Mouse (Mus musculus) heart, embryonic 12.5 days (tissue): ENCODE measurements around the gene Mier1. TPM values are rescaled to one million over a fixed set of nuclear protein-coding genes. Genes with fewer than 3 reads are reported as not detected.
"Not testable (repeated sequence)": the region's sequence is repeated elsewhere in the genome, so short reads cannot be mapped to it uniquely, and the experiment has no call there.

Source experiments
- ATAC-seq: fragments of 200-750 bp; cut with Nextera tagmentation; 2 replicates; pipeline ENCODE4 v1.8.0; 2017; ENCODE audit warnings: moderate TSS enrichment, moderate library complexity; ENCODE audit not compliant: insufficient number of reproducible peaks, low FRiP score
- H3K27ac ChIP-seq: fragments of 300-500 bp; sonication (generic); 2 replicates; pipeline ENCODE4 v1.5.1; 2016; ENCODE audit warnings: mild to moderate bottlenecking, moderate library complexity; ENCODE audit not compliant: poor library complexity, severe bottlenecking
- H3K27me3 ChIP-seq: fragments of 300-500 bp; sonication (generic); replicated peaks from 2 replicates; pipeline ENCODE4 v1.6.1; 2016; ENCODE audit warnings: mild to moderate bottlenecking, moderate library complexity
- H3K36me3 ChIP-seq: fragments of 300-500 bp; sonication (generic); 2 replicates; pipeline ENCODE4 v1.6.1; 2016; ENCODE audit warnings: mild to moderate bottlenecking, moderate library complexity
- H3K4me1 ChIP-seq: fragments of 300-500 bp; sonication (generic); replicated peaks from 2 replicates; pipeline ENCODE4 v1.6.1; 2016; ENCODE audit warnings: mild to moderate bottlenecking
- H3K4me2 ChIP-seq: fragments of 300-500 bp; sonication (generic); 2 replicates; pipeline ENCODE4 v1.6.1; 2016; ENCODE audit warnings: mild to moderate bottlenecking, moderate library complexity
- H3K4me3 ChIP-seq: fragments of 300-500 bp; sonication (generic); 2 replicates; pipeline ENCODE4 v1.5.1; 2016; ENCODE audit warnings: mild to moderate bottlenecking
- H3K9ac ChIP-seq: fragments of 300-500 bp; sonication (generic); 2 replicates; pipeline ENCODE4 v1.6.1; 2016; ENCODE audit warnings: mild to moderate bottlenecking, moderate library complexity
- H3K9me3 ChIP-seq: fragments of 300-500 bp; sonication (generic); replicated peaks from 2 replicates; pipeline ENCODE4 v1.6.1; 2016; ENCODE audit warnings: mild to moderate bottlenecking, moderate library complexity
- WGBS: fragments of 180-500 bp; shearing (Covaris S2); methylation state at CpG from one replicate; pipeline ENCODE4 v1.1.7; 2016; 5-methylcytosine and 5-hydroxymethylcytosine counted together
- polyA plus RNA-seq: library from polyadenylated mRNA; unstranded; fragments of >200 nt; fragmentation: Nextera tagmentation; extraction: Ambion mirVana; gene quantifications from 2 replicates; pipeline ENCODE4 v1.2.1, GENCODE M21; 2016

The Mier1 gene
- polyA plus RNA-seq, 1 experiment from 2014 or later: 33.8 TPM

DNA sequence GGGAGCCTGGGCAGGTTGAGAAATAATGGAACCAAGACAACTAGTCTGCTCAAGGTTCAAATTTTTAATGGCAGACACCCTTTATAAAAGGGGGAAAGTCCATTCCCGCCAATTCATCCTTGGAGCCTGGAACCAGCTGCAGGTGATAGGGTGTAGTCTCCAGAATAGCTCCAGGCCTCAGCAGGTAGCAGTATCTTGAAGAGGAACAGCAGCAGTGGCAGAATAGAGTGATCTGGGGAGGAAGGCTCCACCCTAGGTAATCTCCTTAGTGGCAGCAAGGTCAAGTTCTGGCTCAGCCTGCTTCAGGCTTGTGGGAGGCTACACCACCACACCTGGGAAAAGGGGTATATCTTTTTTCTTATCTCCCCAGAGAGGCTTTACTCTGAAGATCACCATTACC lies 52.0 kb downstream of the Mier1 start:
- H3K4me2 ChIP-seq, H3K4me3 ChIP-seq, H3K27me3 ChIP-seq, H3K9ac ChIP-seq, H3K9me3 ChIP-seq, H3K27ac ChIP-seq, ATAC-seq, H3K4me1 ChIP-seq: not testable (repeated sequence)
- H3K36me3 ChIP-seq: peaks cover 42% of the 10 kb centered on the region
- 100% methylated on average over 1 of the region's 1 CpGs for WGBS

DNA sequence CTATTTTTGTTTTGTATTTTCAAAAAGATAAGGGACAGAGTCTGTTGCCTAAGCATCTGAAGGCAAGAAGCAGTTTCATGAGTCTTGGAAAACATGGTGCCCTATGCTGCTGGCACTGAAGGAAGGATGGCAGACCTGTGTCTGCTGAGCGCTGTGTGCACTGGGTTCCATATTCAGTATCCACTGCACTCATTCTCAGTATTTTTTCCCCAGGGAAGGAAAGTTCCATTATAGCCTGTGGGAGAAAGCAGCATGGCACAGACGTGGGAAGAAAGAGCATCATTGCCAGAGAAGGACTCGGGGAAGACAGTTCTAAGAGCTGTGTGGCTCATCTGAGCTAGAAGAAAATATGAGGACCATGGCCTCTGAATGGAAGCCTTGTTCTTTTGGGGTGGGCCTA lies 57.1 kb downstream of the Mier1 start:
- H3K4me2 ChIP-seq: no peak overlapping the region
- no peaks in the 10 kb centered on the region for H3K27me3 ChIP-seq
- H3K4me3 ChIP-seq: no peak overlapping the region
- no peak overlapping the region for H3K9ac ChIP-seq
- H3K9me3 ChIP-seq: no peaks in the 10 kb centered on the region
- ATAC-seq: no peak
- H3K4me1 ChIP-seq: no peaks in the 10 kb centered on the region
- 95% methylated on average over 3 of the region's 3 CpGs for WGBS
- peaks cover 25% of the 10 kb centered on the region for H3K36me3 ChIP-seq
- no peak overlapping the region for H3K27ac ChIP-seq

DNA sequence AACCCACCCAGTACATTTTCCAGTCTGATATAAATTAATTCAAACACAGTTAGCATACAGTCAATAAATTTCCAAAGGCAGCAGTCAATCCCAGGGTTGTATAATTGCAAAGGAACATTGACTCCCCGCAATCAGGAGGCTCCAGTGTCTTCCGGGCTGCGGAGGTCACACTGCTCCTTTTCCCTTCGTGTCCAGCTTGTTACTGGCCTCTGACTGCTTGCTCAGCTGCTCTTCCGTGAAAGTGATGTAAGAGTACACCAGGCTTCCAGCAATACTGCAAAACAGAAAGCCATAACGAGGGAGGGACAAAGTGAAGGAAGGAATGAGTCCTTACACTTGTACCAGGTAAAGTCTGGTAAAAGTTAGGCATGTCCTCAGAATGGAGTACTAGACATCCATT lies 59.3 kb downstream of the Mier1 start:
- Histone ChIP-seq H3K4me3 (no peak overlapping the region), H3K36me3 (peaks cover 22% of the 10 kb centered on the region), H3K9me3 (no peaks in the 10 kb centered on the region), H3K4me1 (peaks cover 8% of the 10 kb centered on the region), H3K27me3 (no peaks in the 10 kb centered on the region), H3K4me2 (no peak overlapping the region), H3K27ac (no peak overlapping the region), H3K9ac (no peak overlapping the region)
- no peak for ATAC-seq
- WGBS: 86% methylated on average over 6 of the region's 6 CpGs

DNA sequence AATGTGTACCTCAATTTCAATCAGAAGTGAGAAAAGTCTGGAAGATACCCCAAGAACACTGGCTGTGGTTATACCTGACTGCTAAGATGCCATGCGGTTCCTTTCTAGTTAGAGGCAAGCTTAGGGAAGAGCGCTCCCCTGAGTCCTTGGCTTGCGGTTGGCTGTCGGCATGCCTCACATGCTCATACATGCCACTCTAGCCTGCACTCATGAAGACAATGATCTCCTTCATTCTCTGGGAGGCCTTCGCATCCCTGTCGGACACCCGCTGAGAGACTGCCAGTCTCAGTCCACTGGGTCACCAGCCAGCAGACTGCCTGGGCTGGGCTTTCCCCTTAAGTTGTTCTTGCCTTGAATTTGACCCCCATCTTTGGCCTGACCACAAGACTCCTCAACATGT lies 59.8 kb downstream of the Mier1 start:
- H3K27ac ChIP-seq: no peak overlapping the region
- WGBS: 94% methylated on average over 7 of the region's 7 CpGs
- H3K36me3 ChIP-seq: peaks cover 22% of the 10 kb centered on the region
- H3K4me3 ChIP-seq: no peak overlapping the region
- no peaks in the 10 kb centered on the region for H3K27me3 ChIP-seq
- ATAC-seq: no peak
- H3K9me3 ChIP-seq: no peaks in the 10 kb centered on the region
- peaks cover 13% of the 10 kb centered on the region for H3K4me1 ChIP-seq
- H3K4me2 ChIP-seq: no peak overlapping the region
- H3K9ac ChIP-seq: no peak overlapping the region

DNA sequence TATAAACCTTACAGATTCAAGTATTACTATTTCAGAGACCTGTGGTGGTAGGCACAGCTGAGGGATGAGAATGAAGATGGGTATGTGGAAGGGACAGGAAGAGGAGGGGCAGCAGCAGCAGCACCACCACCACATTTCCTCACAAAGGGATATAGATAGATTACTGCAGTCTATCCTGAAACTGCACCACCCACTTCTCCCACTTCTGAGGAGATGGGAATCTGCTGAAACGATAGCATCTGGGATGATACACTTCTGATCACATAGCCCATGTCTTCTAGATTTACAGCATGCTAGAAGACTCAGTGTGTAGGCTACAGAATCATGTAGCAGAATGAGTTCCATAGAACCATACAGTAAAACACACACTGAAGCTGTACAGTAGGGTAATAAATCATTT lies 63.5 kb downstream of the Mier1 start:
- Histone ChIP-seq H3K36me3 (peaks cover 8% of the 10 kb centered on the region; the same call in 1 of the 2 replicates), H3K27me3 (no peaks in the 10 kb centered on the region), H3K9me3 (no peaks in the 10 kb centered on the region), H3K9ac (no peak overlapping the region), H3K4me3 (no peak overlapping the region), H3K4me1 (peaks cover 35% of the 10 kb centered on the region), H3K4me2 (no peak overlapping the region), H3K27ac (no peak overlapping the region)
- WGBS: 84% methylated on average over 1 of the region's 1 CpGs
- no peak for ATAC-seq

DNA sequence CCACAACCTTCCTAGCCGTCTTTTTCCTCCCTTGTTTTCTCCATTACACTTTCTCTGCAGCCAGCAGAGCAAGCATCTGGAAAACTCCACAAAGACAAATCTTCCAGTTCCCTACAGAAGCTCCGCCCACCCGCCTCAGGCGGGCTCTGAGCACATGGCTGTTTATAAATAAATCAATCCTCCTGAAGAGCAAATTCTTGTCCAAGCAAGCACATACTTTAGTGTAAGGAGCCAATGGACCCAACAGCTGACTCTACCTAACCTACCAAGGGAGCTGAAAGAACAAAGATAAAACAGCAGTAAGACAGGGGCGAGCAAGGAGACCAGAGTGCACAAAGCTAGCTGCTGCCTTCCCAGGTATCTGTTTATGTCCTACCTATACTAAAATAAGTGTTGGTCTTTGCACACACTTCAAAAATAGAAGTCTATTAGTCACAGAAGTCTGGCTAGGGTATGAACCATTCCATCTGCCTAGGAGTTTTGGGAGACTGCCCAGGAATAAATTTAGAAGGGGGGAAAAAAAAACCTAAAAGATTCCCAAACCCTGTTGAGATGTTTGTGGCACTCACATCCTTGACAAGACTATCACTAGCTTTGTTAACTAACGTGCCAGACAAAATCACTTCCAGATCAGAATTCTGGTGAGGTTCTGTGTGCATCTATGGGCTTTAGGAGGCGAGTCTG lies 64.6 kb downstream of the Mier1 start:
- Histone ChIP-seq H3K4me2 (no peak overlapping the region), H3K9ac (no peak overlapping the region), H3K4me1 (peaks cover 42% of the 10 kb centered on the region), H3K9me3 (no peaks in the 10 kb centered on the region), H3K27me3 (no peaks in the 10 kb centered on the region), H3K4me3 (no peak overlapping the region), H3K27ac (peak overlapping the region; percentile 19; the same call in 1 of the 2 replicates), H3K36me3 (peaks cover 14% of the 10 kb centered on the region)
- ATAC-seq: no peak
- WGBS: 69% methylated on average over 7 of the region's 7 CpGs

DNA sequence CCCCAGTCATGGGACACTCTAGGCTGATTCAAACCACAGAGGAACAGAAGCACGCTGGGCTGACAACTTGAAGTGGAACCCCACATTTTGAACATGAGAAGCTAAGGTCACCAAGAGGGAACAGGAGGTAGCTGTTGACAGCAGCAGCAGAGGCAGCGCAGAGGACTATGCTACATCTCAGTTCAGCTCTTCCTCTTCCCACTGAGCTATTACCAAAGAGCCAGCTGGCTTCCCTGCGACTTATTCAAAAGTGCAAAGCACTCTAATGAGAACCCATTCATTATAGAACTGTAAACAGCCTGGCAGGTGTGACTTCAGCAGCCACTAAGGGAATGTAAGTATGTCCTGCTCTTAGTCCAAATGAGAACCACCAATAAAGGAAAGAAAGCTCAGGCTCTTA lies 65.4 kb downstream of the Mier1 start:
- WGBS: 45% methylated on average over 3 of the region's 3 CpGs
- Histone ChIP-seq H3K27ac (peak overlapping the region; percentile 19; the same call in 1 of the 2 replicates), H3K4me3 (no peak overlapping the region), H3K9ac (no peak overlapping the region), H3K4me1 (peaks cover 42% of the 10 kb centered on the region), H3K36me3 (peaks cover 17% of the 10 kb centered on the region), H3K27me3 (no peaks in the 10 kb centered on the region), H3K9me3 (no peaks in the 10 kb centered on the region), H3K4me2 (no peak overlapping the region)
- no peak for ATAC-seq

DNA sequence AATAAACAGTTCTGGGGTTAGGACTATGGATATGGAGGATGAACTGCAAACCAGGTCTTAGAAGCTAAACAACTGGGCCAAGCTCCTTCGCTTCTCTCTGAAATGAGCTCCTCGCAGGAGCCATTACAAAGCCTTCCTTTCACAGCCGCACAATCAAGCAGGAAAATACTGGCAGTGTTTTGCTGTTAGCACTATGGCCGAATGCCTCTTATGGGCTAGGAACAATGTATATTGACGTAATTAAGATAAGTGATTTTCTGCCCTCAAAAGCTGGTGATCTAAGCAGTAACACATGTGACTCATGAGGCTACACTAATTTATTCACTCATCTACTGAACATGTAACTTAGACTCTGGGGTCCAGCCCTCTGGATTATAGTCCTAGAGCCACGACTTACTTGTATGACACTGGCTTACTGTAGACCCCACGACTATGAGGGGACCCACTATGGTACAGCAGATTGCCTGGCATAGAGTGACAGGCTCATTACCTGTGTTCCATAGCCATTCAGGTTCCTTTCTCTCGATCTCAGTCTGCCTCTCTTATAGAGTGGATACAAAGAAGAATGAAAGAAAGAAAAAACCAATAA lies 66.2 kb downstream of the Mier1 start:
- H3K4me1 ChIP-seq: peaks cover 42% of the 10 kb centered on the region
- no peak overlapping the region for H3K4me3 ChIP-seq
- H3K9me3 ChIP-seq: no peaks in the 10 kb centered on the region
- H3K27ac ChIP-seq: no peak overlapping the region
- H3K9ac ChIP-seq: no peak overlapping the region
- WGBS: 75% methylated on average over 8 of the region's 8 CpGs
- no peak overlapping the region for H3K4me2 ChIP-seq
- no peaks in the 10 kb centered on the region for H3K27me3 ChIP-seq
- H3K36me3 ChIP-seq: peaks cover 21% of the 10 kb centered on the region
- ATAC-seq: no peak

DNA sequence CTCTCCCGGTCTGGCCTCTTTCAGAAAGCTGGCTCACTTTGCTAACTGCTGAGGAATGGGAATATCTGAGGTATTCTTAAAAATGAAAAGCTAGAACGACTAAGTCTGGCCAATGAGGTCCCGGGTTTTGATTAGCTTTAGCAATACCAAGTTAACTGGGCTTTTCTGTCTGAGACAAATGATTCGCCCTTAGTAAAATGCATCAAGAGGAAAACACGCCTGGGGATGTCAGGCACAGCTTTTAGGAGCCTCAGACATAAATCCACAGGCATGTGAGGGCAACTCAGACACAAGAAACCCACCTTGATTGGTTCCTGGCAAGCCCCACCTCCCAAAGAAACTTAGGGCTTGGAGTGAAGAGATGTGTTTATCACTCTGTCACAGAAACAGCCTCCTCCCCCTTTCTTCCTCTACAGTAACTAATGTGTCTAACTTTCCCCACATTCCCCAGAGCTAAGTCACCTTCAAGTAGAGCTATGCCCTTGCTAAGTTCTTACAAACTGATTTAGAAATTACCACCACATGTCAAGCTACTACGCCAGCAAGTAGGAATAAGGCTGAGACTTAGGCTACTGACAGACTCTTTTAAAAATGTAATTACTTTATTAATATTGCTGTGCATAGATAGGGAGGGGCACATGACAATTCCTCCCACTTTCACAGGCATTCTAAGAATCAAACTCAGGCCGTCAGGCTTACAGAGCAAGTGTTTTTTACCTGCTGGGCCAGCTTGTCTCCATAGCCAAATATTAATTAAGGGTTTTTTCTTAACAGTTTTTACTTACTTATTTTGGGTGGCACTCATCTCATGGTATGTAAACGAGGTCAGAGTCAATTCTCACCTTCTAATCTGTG lies 74.8 kb downstream of the Mier1 start:
- peak overlapping the region; percentile 46; the same call in 1 of the 2 replicates for H3K27ac ChIP-seq
- WGBS: 72% methylated on average over 8 of the region's 8 CpGs
- no peak overlapping the region for H3K4me3 ChIP-seq
- H3K9me3 ChIP-seq: 0 out of 2 replicates have a peak, but pooled peaks cover 4% of the 10 kb centered on the region
- H3K4me1 ChIP-seq: peaks cover 20% of the 10 kb centered on the region
- H3K4me2 ChIP-seq: no peak overlapping the region
- ATAC-seq: no peak
- no peak overlapping the region for H3K9ac ChIP-seq
- H3K27me3 ChIP-seq: no peaks in the 10 kb centered on the region
- H3K36me3 ChIP-seq: peaks cover 37% of the 10 kb centered on the region

DNA sequence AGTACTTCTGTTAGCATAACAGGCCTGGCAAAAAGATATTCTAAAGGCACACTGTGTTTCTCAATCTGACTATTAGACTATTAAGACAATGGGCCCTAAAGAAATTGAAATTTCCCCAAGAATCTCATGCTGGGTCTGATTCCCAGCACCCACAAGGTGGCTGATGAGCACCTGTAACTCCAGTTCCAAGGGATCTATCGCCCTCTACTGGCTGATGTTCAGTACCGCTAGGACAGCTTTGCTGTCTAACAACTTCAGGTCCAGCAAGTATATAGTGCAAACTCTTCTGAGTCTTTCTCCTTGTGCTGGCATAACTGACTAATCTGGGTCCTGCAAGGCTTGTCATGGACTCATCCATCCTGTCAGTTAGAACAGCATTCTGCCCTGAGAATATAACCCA lies 78.2 kb downstream of the Mier1 start:
- H3K36me3 ChIP-seq: peaks cover 45% of the 10 kb centered on the region
- ATAC-seq: no peak

DNA sequence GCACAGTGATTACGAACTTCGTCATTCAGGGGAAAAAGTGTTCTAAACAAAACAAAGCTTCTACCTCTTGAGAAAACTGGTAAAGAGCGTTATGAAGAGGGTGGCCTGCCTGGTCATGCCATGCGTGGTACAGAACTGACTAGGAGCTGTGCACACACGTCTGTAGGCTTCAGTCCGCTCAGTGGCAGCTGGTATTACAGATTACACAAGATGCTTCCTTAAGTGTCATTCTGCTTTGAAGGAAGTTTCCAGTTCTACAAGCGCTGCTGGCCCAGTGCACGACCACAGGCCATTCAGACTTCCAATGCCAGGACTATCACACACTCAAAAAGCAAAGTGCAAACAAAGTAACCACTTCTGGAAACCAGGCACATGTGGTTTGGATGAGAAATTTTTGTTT lies 83.2 kb downstream of the Mier1 start:
- WGBS: 86% methylated on average over 8 of the region's 8 CpGs
- Histone ChIP-seq H3K4me3 (no peak overlapping the region), H3K4me1 (no peaks in the 10 kb centered on the region), H3K36me3 (peaks cover 57% of the 10 kb centered on the region), H3K9me3 (0 out of 2 replicates have a peak, but pooled peaks cover 3% of the 10 kb centered on the region), H3K9ac (no peak overlapping the region), H3K4me2 (no peak overlapping the region), H3K27ac (no peak overlapping the region), H3K27me3 (no peaks in the 10 kb centered on the region)
- ATAC-seq: no peak

More for the DNA sequence above, 78.2 kb downstream of the Mier1 start:
- H3K27ac ChIP-seq: no peak overlapping the region
- 0 out of 2 replicates have a peak, but pooled peaks cover 4% of the 10 kb centered on the region for H3K9me3 ChIP-seq
- no peak overlapping the region for H3K4me3 ChIP-seq
- H3K9ac ChIP-seq: no peak overlapping the region
- H3K4me2 ChIP-seq: no peak overlapping the region
- WGBS: 79% methylated on average over 2 of the region's 2 CpGs
- peaks cover 20% of the 10 kb centered on the region for H3K4me1 ChIP-seq
- H3K27me3 ChIP-seq: no peaks in the 10 kb centered on the region
